Mouse (Mus musculus) retina, postnatal 7 days (tissue): ENCODE data around the gene Il23a.
"Not testable (repeated sequence)": the region's sequence is repeated elsewhere in the genome, so short reads cannot be mapped to it uniquely, and the experiment has no call there.

Experiments used
- DNase-seq: peaks from one replicate; pipeline ENCODE4 v3.0.0-alpha.2; 2012; ENCODE audit warnings: low read depth, low spot score

Gene Il23a

GRCm38 (mm10) chr10:128263393-128264310 lies 34.9 kb downstream of the Il23a start:
- no peak for DNase-seq

- no peak for DNase-seq
These were observed 36.3 kb downstream of the Il23a start for GRCm38 (mm10) chr10:128262300-128262699.

- DNase-seq = not testable (repeated sequence)
These were observed 38.2 kb downstream of the Il23a start for GRCm38 (mm10) chr10:128260376-128260775.

- no peak for DNase-seq
These were observed 38.6 kb downstream of the Il23a start for GRCm38 (mm10) chr10:128259946-128260345.

- DNase-seq = no peak
These were observed 39.6 kb downstream of the Il23a start for GRCm38 (mm10) chr10:128258953-128259352.

GRCm38 (mm10) chr10:128256328-128256727 lies 42.2 kb downstream of the Il23a start:
- no peak for DNase-seq

GRCm38 (mm10) chr10:128255925-128256324 lies 42.6 kb downstream of the Il23a start:
- no peak for DNase-seq

- DNase-seq = no peak
These were observed 44.8 kb downstream of the Il23a start, which contains the start of gene Apon for GRCm38 (mm10) chr10:128253677-128254255. TSS of gene Apon (plus strand) at chr10:128254096.

GRCm38 (mm10) chr10:128250565-128250964 lies 48.0 kb downstream of the Il23a start:
- no peak for DNase-seq

- DNase-seq = no peak
These were observed 51.4 kb downstream of the Il23a start for GRCm38 (mm10) chr10:128247020-128247732.
